Mouse (Mus musculus): ENCODE data around the gene Csmd2.

GRCm38 (mm10) chr4:128442791-128443190 is 455.1 kb downstream of the Csmd2 start:
- TF ChIP-seq CTCF (IDR thresholded peaks at IDR 0.05; ENCODE audit: low read depth) (no peak), EP300 (IDR thresholded peaks at IDR 0.05; ENCODE audit: low read depth) (no peak)

Data from liver, postnatal 0 days (tissue).